Mouse (Mus musculus): ENCODE measurements around the gene Gm10961. TPM values are rescaled to one million over a fixed set of nuclear protein-coding genes. Genes with fewer than 3 reads are reported as not detected.
A peak's percentile ranks its signal among the peaks of the same experiment; 100 is the strongest.

The Gm10961 gene
- polyA plus RNA-seq, 1 experiment from 2014 or later, result not detected

DNA sequence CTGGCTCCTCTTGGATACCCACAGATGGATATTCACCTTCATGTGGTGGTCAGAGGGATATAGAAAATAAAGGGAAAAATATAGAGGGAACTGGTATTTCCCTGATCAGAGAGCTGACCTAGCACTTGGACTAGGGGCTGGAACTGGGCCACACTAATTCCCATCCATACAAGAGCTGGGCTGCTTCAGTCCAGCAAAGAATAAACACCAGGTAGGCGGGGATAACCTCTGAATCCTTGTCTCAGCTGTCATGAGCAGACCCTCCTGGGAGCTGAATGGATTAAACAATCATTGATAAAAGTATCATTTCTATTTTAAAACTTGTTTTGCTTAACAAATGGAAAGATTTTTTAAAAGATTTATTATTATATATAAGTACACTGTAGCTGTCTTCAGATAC lies 39.5 kb upstream of the Gm10961 start:
- 31% methylated on average over 1 of the region's 1 CpGs for WGBS
- ATAC-seq (no peak), DNase-seq (ENCODE audit: low spot score) (no peak)
- Histone ChIP-seq H3K4me3 (ENCODE audit: low read depth, low read length) (no peak overlapping the region), H3K27ac (ENCODE audit: low read length) (no peak overlapping the region), H3K4me1 (ENCODE audit: insufficient read depth, low read depth, low read length) (peaks cover 3% of the 10 kb centered on the region; the same call in 1 of the 2 replicates), H3K27me3 (replicated peaks; ENCODE audit: insufficient read depth, low read length) (peaks cover 51% of the 10 kb centered on the region), H3K4me2 (replicated peaks; ENCODE audit: low read depth, low read length) (no peak overlapping the region), H3K9me3 (ENCODE audit: low read length) (no peaks in the 10 kb centered on the region), H3K9ac (replicated peaks; ENCODE audit: low read depth) (no peak overlapping the region), H3K36me3 (ENCODE audit: insufficient read depth, low read length) (no peaks in the 10 kb centered on the region)
- TF ChIP-seq CTCF (IDR thresholded peaks at IDR 0.05) (no peak), EP300 (IDR thresholded peaks at IDR 0.05) (no peak)

DNA sequence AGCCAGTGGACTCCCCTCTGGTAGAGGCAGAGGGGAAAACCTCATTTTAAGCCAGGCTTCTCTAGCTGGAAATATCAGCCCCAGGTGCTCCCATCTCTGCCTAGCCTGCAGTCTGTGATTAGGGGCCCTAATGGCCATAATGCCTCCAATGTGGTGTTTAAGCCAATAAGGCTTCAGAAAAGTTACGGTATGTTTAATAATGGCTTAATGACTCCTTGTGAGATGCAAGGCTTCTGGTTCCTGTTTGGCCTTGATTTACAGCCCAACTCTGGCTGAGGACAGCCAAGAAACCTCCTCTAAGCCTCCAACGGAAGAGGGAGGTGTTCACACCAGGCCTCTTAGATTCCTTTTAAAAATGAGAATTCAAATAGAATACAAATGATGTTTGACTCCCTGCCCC lies 37.5 kb upstream of the Gm10961 start:
- 50% methylated on average over 2 of the region's 2 CpGs for WGBS
- Histone ChIP-seq H3K9me3 (ENCODE audit: low read length) (no peaks in the 10 kb centered on the region), H3K36me3 (ENCODE audit: insufficient read depth, low read length) (no peaks in the 10 kb centered on the region), H3K4me2 (replicated peaks; ENCODE audit: low read depth, low read length) (no peak overlapping the region), H3K4me3 (ENCODE audit: low read depth, low read length) (no peak overlapping the region), H3K27me3 (replicated peaks; ENCODE audit: insufficient read depth, low read length) (peaks cover 62% of the 10 kb centered on the region), H3K4me1 (ENCODE audit: insufficient read depth, low read depth, low read length) (peaks cover 3% of the 10 kb centered on the region; the same call in 1 of the 2 replicates), H3K9ac (replicated peaks; ENCODE audit: low read depth) (no peak overlapping the region), H3K27ac (ENCODE audit: low read length) (no peak overlapping the region)
- TF ChIP-seq EP300 (IDR thresholded peaks at IDR 0.05) (no peak), CTCF (IDR thresholded peaks at IDR 0.05) (no peak)
- ATAC-seq (no peak), DNase-seq (ENCODE audit: low spot score) (no peak)

GRCm38 (mm10) chr3:107594662-107595263 lies 36.4 kb upstream of the Gm10961 start, which contains the start of gene Alx3:
TSS of gene Alx3 (plus strand) at chr3:107595031.
- H3K4me1 ChIP-seq (ENCODE audit: insufficient read depth, low read depth, low read length), result peaks cover 3% of the 10 kb centered on the region; the same call in 1 of the 2 replicates
- ATAC-seq, result peak; percentile 38; the same call in 1 of the 2 replicates
- H3K4me3 ChIP-seq (ENCODE audit: low read depth, low read length), result peak within 1 kb of the TSS; percentile 28
- TF ChIP-seq EP300 (IDR thresholded peaks at IDR 0.05), result no peak
- TF ChIP-seq CTCF (IDR thresholded peaks at IDR 0.05), result no peak
- peaks cover 72% of the 10 kb centered on the region for H3K27me3 ChIP-seq (replicated peaks; ENCODE audit: insufficient read depth, low read length)
- H3K36me3 ChIP-seq (ENCODE audit: insufficient read depth, low read length), result no peaks in the 10 kb centered on the region
- no peak within 1 kb of the TSS for H3K9ac ChIP-seq (replicated peaks; ENCODE audit: low read depth)
- DNase-seq (ENCODE audit: low spot score), result no peak
- peak within 1 kb of the TSS; percentile 46 for H3K4me2 ChIP-seq (replicated peaks; ENCODE audit: low read depth, low read length)
- 1% methylated on average over 35 of the region's 46 CpGs for WGBS
- no peaks in the 10 kb centered on the region for H3K9me3 ChIP-seq (ENCODE audit: low read length)
- H3K27ac ChIP-seq (ENCODE audit: low read length), result no peak within 1 kb of the TSS

- Histone ChIP-seq H3K4me3 (ENCODE audit: low read depth, low read length) (peak overlapping the region; percentile 28), H3K9me3 (ENCODE audit: low read length) (no peaks in the 10 kb centered on the region), H3K36me3 (ENCODE audit: insufficient read depth, low read length) (no peaks in the 10 kb centered on the region), H3K9ac (replicated peaks; ENCODE audit: low read depth) (no peak overlapping the region), H3K27me3 (replicated peaks; ENCODE audit: insufficient read depth, low read length) (peaks cover 79% of the 10 kb centered on the region), H3K4me2 (replicated peaks; ENCODE audit: low read depth, low read length) (peak overlapping the region; percentile 46), H3K4me1 (ENCODE audit: insufficient read depth, low read depth, low read length) (peaks cover 3% of the 10 kb centered on the region; the same call in 1 of the 2 replicates), H3K27ac (ENCODE audit: low read length) (no peak overlapping the region)
- ATAC-seq (no peak), DNase-seq (ENCODE audit: low spot score) (no peak)
- WGBS, result under 1% methylated on average over 40 of the region's 50 CpGs
- no peak for TF ChIP-seq CTCF (IDR thresholded peaks at IDR 0.05)
- TF ChIP-seq EP300 (IDR thresholded peaks at IDR 0.05), result no peak
Measured at GRCm38 (mm10) chr3:107595264-107595937, 35.7 kb upstream of the Gm10961 start.

- Histone ChIP-seq H3K4me1 (ENCODE audit: insufficient read depth, low read depth, low read length) (peaks cover 3% of the 10 kb centered on the region; the same call in 1 of the 2 replicates), H3K36me3 (ENCODE audit: insufficient read depth, low read length) (no peaks in the 10 kb centered on the region), H3K27ac (ENCODE audit: low read length) (no peak overlapping the region), H3K4me2 (replicated peaks; ENCODE audit: low read depth, low read length) (peak overlapping the region; percentile 46; the same call in 1 of the 2 replicates), H3K4me3 (ENCODE audit: low read depth, low read length) (peak overlapping the region; percentile 28; the same call in 1 of the 2 replicates), H3K9me3 (ENCODE audit: low read length) (no peaks in the 10 kb centered on the region), H3K27me3 (replicated peaks; ENCODE audit: insufficient read depth, low read length) (peaks cover 82% of the 10 kb centered on the region), H3K9ac (replicated peaks; ENCODE audit: low read depth) (no peak overlapping the region)
- ATAC-seq (no peak), DNase-seq (ENCODE audit: low spot score) (no peak)
- WGBS, result under 1% methylated on average over 34 of the region's 34 CpGs
- TF ChIP-seq CTCF (IDR thresholded peaks at IDR 0.05), result no peak
- no peak for TF ChIP-seq EP300 (IDR thresholded peaks at IDR 0.05)
Measured at GRCm38 (mm10) chr3:107595938-107596461, 35.1 kb upstream of the Gm10961 start.

GRCm38 (mm10) chr3:107596559-107596958 lies 34.6 kb upstream of the Gm10961 start:
- Histone ChIP-seq H3K9me3 (ENCODE audit: low read length) (no peaks in the 10 kb centered on the region), H3K4me2 (replicated peaks; ENCODE audit: low read depth, low read length) (no peak overlapping the region), H3K27ac (ENCODE audit: low read length) (no peak overlapping the region), H3K27me3 (replicated peaks; ENCODE audit: insufficient read depth, low read length) (peaks cover 82% of the 10 kb centered on the region), H3K4me1 (ENCODE audit: insufficient read depth, low read depth, low read length) (peaks cover 3% of the 10 kb centered on the region; the same call in 1 of the 2 replicates), H3K36me3 (ENCODE audit: insufficient read depth, low read length) (no peaks in the 10 kb centered on the region), H3K4me3 (ENCODE audit: low read depth, low read length) (no peak overlapping the region; the same call in 1 of the 2 replicates), H3K9ac (replicated peaks; ENCODE audit: low read depth) (no peak overlapping the region)
- TF ChIP-seq CTCF (IDR thresholded peaks at IDR 0.05) (no peak), EP300 (IDR thresholded peaks at IDR 0.05) (no peak)
- ATAC-seq (no peak), DNase-seq (ENCODE audit: low spot score) (no peak)
- WGBS, result 1% methylated on average over 26 of the region's 26 CpGs

Data from lung, postnatal 0 days (tissue).